Mouse (Mus musculus) activated CD4-positive, CD25-positive, alpha-beta regulatory T cell, adult 9 weeks (primary cell): Measurements from ENCODE around the gene Fam207a. TPM values are rescaled to one million over a fixed set of nuclear protein-coding genes. Genes with fewer than 3 reads are reported as not detected.

Experiments
- polyA plus RNA-seq: library from polyadenylated mRNA; unstranded; fragments of 100-300 nt; shearing (Covaris generic); gene quantifications from one replicate; pipeline ENCODE4 v1.2.1, GENCODE M21; 2017

The Fam207a gene
- 52.7 TPM for polyA plus RNA-seq

GRCm38 (mm10) chr10:77515385-77516348 is at the start of gene Fam207a:
TSS of gene Fam207a (minus strand) at chr10:77515785.

GRCm38 (mm10) chr10:77530140-77530539 is 14.6 kb upstream of the Fam207a start, which contains the start of gene Itgb2:
TSS of gene Itgb2 (plus strand) at chr10:77530252.

Other genes with a start within 250 kb of the Fam207a start
- gene Adarb1, start 97.5 kb downstream of the Fam207a start, polyA plus RNA-seq, result 1.1 TPM
- 631 TPM for gene Itgb2, start 14.5 kb upstream of the Fam207a start, polyA plus RNA-seq
- gene Pttg1ip, start 65.9 kb upstream of the Fam207a start, polyA plus RNA-seq, result 108 TPM
- 116 TPM for gene Sumo3, start 90.3 kb upstream of the Fam207a start, polyA plus RNA-seq
- not detected for gene Gm49325, start 90.4 kb upstream of the Fam207a start, polyA plus RNA-seq
- gene Ube2g2, start 106.5 kb upstream of the Fam207a start, polyA plus RNA-seq, result 58.6 TPM
- 0.59 TPM for gene Tspear, start 170.8 kb upstream of the Fam207a start, polyA plus RNA-seq
- not detected for gene Gm19402, start 175.0 kb upstream of the Fam207a start, polyA plus RNA-seq
- gene Gm9508, start 181.4 kb upstream of the Fam207a start, polyA plus RNA-seq, result not detected
- gene Gm10272, start 190.8 kb upstream of the Fam207a start, polyA plus RNA-seq, result not detected
- gene Gm10024, start 195.7 kb upstream of the Fam207a start, polyA plus RNA-seq, result not detected
- not detected for gene Gm10142, start 200.0 kb upstream of the Fam207a start, polyA plus RNA-seq
- not detected for gene Krtap12-1, start 204.8 kb upstream of the Fam207a start, polyA plus RNA-seq
- not detected for gene Gm10100, start 210.7 kb upstream of the Fam207a start, polyA plus RNA-seq
- gene Gm18596, start 226.9 kb upstream of the Fam207a start, polyA plus RNA-seq, result not detected
- not detected for gene Gm9736, start 235.6 kb upstream of the Fam207a start, polyA plus RNA-seq
- not detected for gene Gm3233, start 243.9 kb upstream of the Fam207a start, polyA plus RNA-seq